Mouse (Mus musculus) thymus, adult 2 months (tissue): ENCODE results near the gene Eci3.

Experiments used
- CTCF ChIP-seq: fragments of 200-500 bp; IDR thresholded peaks from 2 replicates; pipeline ENCODE4 v1.5.1; 2012; ENCODE audit warnings: mild to moderate bottlenecking, control low read depth, low read length, moderate library complexity, borderline replicate concordance; ENCODE audit not compliant: control insufficient read depth, poor library complexity, insufficient read depth; ENCODE audit errors: extremely low read depth
- POLR2A ChIP-seq: fragments of 200-500 bp; IDR thresholded peaks from 2 replicates; pipeline ENCODE4 v1.6.1; 2012; ENCODE audit warnings: mild to moderate bottlenecking, low read length, control low read depth, moderate library complexity; ENCODE audit not compliant: control insufficient read depth, poor library complexity, insufficient read depth; ENCODE audit errors: extremely low read depth

DNA sequence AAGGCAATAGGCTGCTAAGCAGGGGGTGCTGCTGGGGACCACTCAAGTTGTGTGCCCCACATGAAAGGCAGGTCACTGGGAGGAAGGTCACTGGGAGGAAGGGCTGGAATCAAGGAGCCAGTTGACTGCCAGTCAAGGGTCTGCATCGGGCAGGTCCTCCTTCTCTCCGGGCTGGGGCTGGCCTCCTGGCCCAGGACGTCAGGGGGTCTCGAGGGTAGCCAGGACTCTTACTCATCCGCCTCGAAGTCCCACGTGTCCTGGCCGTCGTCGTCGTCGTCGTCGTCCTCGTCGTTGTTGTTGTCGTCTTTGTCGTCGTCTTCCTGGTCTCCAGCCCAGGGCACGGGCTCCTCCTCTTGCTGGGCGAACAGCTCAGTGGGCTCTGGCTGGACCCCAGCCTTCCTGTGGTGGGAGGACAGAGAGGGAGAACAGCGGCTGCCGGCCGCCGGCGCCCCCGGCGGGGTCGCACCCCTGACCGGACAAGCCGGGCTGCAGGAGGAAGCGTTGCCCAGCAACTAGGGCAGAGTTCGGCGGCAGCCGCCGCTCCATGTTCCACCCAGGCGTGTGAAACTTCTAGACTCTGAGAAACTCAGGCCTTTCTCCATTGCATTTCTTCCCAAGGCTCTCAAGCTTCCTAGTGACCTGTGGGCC, 47.0 kb downstream of the Eci3 start:
- TF ChIP-seq POLR2A (no peak), CTCF (no peak)
